Mouse (Mus musculus) cerebellum, postnatal 25 days (tissue): ENCODE data around the gene Dlgap5.

Experiments used
- DNase-seq, 2 experiments: peaks; one replicate each; pipeline ENCODE4 v3.0.0; 2021; ENCODE audit warnings: mixed read lengths in 2 of 2

Gene Dlgap5

GRCm38 (mm10) chr14:47395007-47395406 lies 23.2 kb downstream of the Dlgap5 start:
- no peak for DNase-seq

DNA sequence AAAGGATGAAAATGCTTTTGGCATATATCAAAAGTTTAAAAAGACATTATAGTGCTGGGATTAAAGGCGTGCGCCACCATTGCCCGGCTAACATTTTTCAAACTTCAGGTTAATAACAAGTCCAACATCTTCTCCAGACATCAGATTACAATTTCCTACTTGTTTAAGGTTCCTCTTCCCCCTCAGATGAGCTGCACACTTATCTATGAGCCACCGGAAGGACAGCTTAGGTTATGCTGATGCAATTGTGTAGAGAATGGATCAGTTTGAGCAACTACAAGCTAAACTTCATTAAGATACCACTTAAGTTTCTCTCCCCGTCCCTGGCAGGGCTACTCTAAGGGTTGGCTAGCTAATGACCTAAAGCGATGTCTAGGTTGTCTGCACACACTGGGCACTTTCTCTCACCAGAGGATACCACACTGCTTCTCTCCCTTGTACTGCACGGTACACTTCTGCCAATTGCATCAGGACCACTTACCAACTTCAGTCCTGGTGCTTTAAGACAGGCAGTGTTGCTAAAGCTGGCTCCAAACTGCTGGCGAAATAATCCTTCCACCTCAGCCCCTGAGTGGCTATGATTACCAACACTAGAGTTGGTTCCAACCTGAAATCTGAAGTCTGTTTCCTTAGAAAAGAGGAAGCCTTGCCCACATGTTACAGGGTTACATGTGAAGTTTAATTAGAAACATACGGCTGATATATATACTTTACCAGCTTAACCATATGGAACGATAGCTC lies 24.7 kb downstream of the Dlgap5 start:
- no peak for DNase-seq

- DNase-seq = no peak
Measured at GRCm38 (mm10) chr14:47386125-47386524, 32.1 kb downstream of the Dlgap5 start.

- DNase-seq = no peak
Measured at GRCm38 (mm10) chr14:47384653-47385052, 33.6 kb downstream of the Dlgap5 start.

GRCm38 (mm10) chr14:47383911-47384310 lies 34.3 kb downstream of the Dlgap5 start:
- DNase-seq = no peak

DNA sequence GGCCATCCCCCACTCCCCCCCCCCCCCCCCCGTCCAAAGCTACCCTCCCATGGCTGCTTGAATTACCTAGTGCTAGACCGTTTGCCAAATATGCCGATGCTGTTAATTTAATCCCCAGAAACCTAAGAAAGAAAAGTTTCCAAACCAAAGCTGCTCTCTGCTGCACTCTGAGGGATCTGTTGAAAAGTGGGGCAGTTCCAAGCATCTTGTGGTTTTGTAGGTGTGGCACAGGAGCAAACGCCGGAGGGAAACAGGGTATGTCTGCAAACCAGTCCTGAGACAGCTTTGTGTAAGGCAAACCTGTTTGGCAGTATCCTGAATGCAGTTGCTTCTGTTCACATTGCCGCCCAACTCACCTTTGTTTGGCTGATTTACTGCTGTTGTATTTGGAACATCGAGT lies 39.9 kb downstream of the Dlgap5 start:
- DNase-seq = no peak

GRCm38 (mm10) chr14:47376526-47376925 lies 41.7 kb downstream of the Dlgap5 start:
- DNase-seq = no peak

GRCm38 (mm10) chr14:47373728-47374678 lies 44.2 kb downstream of the Dlgap5 start:
- DNase-seq = peak; percentile 30 to 49

GRCm38 (mm10) chr14:47371689-47372088 lies 46.5 kb downstream of the Dlgap5 start:
- no peak for DNase-seq

GRCm38 (mm10) chr14:47370790-47371189 lies 47.4 kb downstream of the Dlgap5 start:
- DNase-seq = peak in 1 of 2 experiments; percentile 31

GRCm38 (mm10) chr14:47369741-47370140 lies 48.5 kb downstream of the Dlgap5 start:
- DNase-seq = no peak

GRCm38 (mm10) chr14:47367461-47367860 lies 50.7 kb downstream of the Dlgap5 start, which contains the start of gene Lgals3:
Lgals3 (plus strand) TSS chr14:47367751.
- peak; percentile 28 to 38 for DNase-seq

DNA sequence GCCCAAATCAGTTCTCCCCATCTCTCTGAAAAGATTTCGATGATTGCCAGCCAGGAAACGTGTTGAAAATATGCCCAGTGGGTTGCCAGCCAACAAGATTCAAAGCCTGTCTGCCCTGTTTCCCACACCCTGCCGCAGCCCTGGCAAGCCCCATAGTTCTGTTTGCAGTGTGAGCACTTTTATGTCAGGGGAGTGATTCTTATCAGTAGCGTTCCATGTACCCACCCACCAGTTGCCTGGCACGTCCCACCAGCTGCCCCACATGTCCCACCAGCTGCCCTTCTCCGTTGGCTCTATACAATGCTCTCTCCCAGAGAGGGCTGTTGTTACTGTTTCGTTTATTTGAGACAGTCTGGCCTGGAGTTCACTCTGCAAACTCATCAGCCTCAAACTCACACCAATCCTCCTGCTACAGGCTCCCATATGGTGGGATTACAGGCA lies 51.3 kb downstream of the Dlgap5 start:
- peak; percentile 49 to 74 for DNase-seq

GRCm38 (mm10) chr14:47364742-47365449 lies 53.3 kb downstream of the Dlgap5 start:
- DNase-seq = peak in 1 of 2 experiments; percentile 24

DNA sequence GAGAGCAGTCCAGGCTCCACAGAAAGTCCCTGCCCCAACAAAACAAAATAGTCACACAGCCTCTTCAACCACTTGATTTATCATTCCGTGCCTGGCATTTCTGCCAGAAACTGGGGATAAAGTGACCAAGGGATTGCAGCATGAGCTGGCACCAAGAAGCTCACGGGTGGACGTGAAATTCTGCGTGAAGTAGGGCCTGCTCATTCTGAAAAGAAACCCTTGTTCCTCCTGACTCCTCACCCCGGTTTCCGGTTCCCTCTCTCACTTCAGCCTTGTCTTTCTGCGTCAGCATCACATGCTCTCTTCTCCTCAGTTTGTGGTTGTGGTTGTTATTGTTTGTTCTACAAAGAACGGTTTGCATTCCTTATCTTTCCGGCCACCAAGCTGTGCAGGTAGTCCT lies 56.3 kb downstream of the Dlgap5 start:
- no peak for DNase-seq

DNA sequence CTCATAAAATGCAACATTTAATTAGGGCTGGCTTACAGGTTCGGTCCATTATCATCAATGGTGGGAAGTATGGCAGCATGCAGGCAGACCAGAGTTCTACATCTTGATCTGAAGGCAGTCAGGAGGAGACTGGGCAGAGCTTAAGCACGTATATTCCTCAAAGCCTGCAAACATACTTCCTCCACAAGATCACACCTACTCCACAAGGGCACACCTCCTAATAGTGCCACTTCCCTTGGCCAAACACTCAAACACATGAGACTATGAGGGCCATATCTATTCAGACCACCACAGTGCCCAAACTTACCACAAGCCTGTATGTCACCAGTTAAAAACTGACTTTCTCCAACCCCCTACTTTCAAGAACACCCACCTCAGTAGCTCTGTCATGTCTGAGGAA lies 56.8 kb downstream of the Dlgap5 start:
- DNase-seq = no peak

- DNase-seq = no peak
Measured at GRCm38 (mm10) chr14:47359610-47360009, 58.6 kb downstream of the Dlgap5 start.

- DNase-seq = no peak
Measured at GRCm38 (mm10) chr14:47356622-47357021, 61.6 kb downstream of the Dlgap5 start.

DNA sequence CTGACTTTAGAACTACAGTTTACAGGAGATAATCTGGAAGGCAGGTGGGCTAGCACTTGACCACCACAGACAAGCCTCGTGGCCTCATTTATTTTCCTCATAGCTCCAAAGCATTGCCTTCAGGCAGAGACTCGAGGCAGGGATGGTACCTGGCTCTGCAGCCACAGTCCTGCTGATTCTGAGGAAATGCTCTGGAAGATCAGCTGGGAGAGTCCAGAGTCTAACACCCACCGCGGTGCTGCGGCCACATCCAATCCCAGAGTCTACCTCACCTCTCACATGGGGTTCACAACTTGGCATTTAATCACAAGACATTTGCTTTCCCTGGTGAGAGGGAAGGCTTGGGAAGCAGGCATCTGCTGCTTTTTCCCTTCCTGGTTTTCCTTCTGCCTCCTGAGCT lies 63.3 kb downstream of the Dlgap5 start:
- DNase-seq = no peak

GRCm38 (mm10) chr14:47354111-47354577 lies 64.1 kb downstream of the Dlgap5 start:
- DNase-seq = peak in 1 of 2 experiments; percentile 23

DNA sequence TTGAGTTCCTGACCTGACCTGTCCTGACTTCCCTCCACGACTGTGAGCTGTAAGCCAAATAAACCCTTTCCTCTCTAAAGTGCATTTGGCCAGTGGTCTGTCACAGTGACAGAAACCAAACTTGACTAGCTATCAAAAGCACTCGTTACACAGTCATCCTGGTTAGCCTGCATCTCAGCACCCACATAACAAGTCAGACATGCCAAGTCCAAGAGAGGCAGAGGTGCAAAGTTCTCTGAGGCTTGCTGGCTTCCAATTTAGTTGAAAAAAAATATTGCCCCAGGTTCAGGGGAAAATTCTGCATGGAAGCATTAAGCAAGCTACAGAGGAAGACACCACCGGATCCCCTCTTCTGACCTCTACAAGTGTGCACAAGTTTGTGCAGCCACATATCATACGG lies 65.0 kb downstream of the Dlgap5 start:
- no peak for DNase-seq

DNA sequence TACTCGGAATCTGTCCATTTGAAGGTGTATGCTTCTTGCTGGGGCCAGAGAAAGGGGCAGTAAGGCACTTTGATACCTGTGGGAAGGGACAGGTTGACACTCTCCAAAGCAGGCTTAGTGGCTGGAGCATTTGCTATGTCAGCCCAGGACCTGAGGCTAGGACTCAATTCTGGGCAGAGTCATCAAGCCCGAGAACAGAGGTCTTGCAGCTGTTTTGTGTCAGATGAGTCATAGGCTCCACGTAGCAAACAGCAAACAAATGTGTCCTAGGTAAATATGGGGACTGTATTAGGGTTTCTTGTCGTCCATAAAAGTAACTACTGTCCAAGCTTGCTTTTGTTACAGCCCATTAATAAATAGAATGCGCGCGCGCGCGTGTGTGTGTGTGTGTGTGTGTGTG lies 65.9 kb downstream of the Dlgap5 start:
- DNase-seq = no peak

DNA sequence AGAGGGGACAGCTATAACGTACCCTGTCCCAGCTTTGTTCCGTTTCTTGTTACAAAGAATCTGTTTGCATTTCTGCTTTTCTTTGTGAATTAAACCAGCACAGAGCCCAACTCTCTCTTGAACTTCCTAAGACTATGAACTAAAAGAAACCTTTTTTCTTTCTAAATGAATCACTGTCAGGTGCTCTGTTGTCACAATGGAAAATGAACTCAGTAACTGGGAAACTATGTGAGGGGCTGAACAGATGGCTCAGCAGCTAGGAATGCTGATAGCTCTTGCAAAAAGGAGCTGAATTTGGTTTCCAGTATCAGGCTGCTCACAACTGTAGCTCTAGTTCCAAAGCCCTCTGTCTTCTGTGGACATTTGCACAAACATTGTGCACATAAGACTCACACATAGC lies 67.2 kb downstream of the Dlgap5 start:
- DNase-seq = no peak
